15 mouse cellular contexts compared by ENCODE assay signal in genomic region chr8:121762999-121763699, GRCm38 (mm10). TPM values are rescaled to one million over a fixed set of nuclear protein-coding genes. Genes with fewer than 3 reads are reported as not detected.
DNase-seq lines count a peak whose midpoint lies in the region; ATAC-seq lines count a peak whose summit lies in the region.
"Had no signal": no experiment of that assay in that cellular context is flagged by ENCODE, and none has a peak within 500 bp of the region (broad histone marks: within the 10 kb centered on the region; RNA-seq: fewer than 3 reads in every experiment).

No protein-coding gene starts in this region.

- no peak for DNase-seq in forebrain, embryonic 11.5 days (ENCODE audit: low spot score)
- DNase-seq in neural tube, embryonic 11.5 days (ENCODE audit: low spot score), result peak; percentile 37
- no peak for DNase-seq in neural tube, embryonic 10.5 days (ENCODE audit: extremely low spot score, low spot score)
- no peak for DNase-seq in heart, embryonic 10.5 days (ENCODE audit: low spot score)
- no peak for DNase-seq in adrenal gland, adult 2 months
- no peak for DNase-seq in Muller cell, postnatal 12 days (ENCODE audit: inconsistent ontology term)
- DNase-seq: adrenal gland, adult 8-10 months; cerebellum, adult 9-11 months; lung, postnatal 36 days; thymus, postnatal 14 days had no signal

- 66% methylated on average over 7 of the region's 7 CpGs for WGBS in forebrain, embryonic 12.5 days
- WGBS in forebrain, embryonic 11.5 days, result 69% methylated on average over 7 of the region's 7 CpGs
- WGBS in neural tube, embryonic 11.5 days, result 58% methylated on average over 7 of the region's 7 CpGs
- WGBS in hindbrain, embryonic 13.5 days, result 43% methylated on average over 7 of the region's 7 CpGs
- 45% methylated on average over 7 of the region's 7 CpGs for WGBS in heart, embryonic 10.5 days

- H3K4me3 ChIP-seq in forebrain, embryonic 12.5 days (replicated peaks), result no peak overlapping the region
- H3K4me3 ChIP-seq in forebrain, embryonic 11.5 days (ENCODE audit: low read depth, low read length), result no peak overlapping the region
- H3K4me3 ChIP-seq in neural tube, embryonic 11.5 days (ENCODE audit: low read depth, low read length), result no peak overlapping the region
- no peak overlapping the region for H3K4me3 ChIP-seq in hindbrain, embryonic 13.5 days
- H3K4me3 ChIP-seq in heart, embryonic 10.5 days, result no peak overlapping the region
- H3K4me3 ChIP-seq: liver, embryonic 15.5 days; stomach, embryonic 15.5 days had no signal

- peaks cover 11% of the 10 kb centered on the region for H3K4me1 ChIP-seq in forebrain, embryonic 12.5 days
- no peaks in the 10 kb centered on the region for H3K4me1 ChIP-seq in forebrain, embryonic 11.5 days (replicated peaks; ENCODE audit: control insufficient read depth, insufficient read depth, low read length)
- H3K4me1 ChIP-seq in neural tube, embryonic 11.5 days (ENCODE audit: control insufficient read depth, insufficient read depth, low read length), result no peaks in the 10 kb centered on the region
- H3K4me1 ChIP-seq in hindbrain, embryonic 13.5 days (replicated peaks), result peaks cover 15% of the 10 kb centered on the region
- peaks cover 5% of the 10 kb centered on the region; the same call in 1 of the 2 replicates for H3K4me1 ChIP-seq in heart, embryonic 10.5 days
- H3K4me1 ChIP-seq: liver, embryonic 15.5 days; stomach, embryonic 15.5 days had no signal

- peak overlapping the region; percentile 61; the same call in 1 of the 2 replicates for H3K27ac ChIP-seq in forebrain, embryonic 12.5 days
- H3K27ac ChIP-seq in forebrain, embryonic 11.5 days (ENCODE audit: low read depth, low read length), result no peak overlapping the region
- no peak overlapping the region for H3K27ac ChIP-seq in neural tube, embryonic 11.5 days (ENCODE audit: low read depth, low read length)
- no peak overlapping the region for H3K27ac ChIP-seq in hindbrain, embryonic 13.5 days
- H3K27ac ChIP-seq in heart, embryonic 10.5 days, result no peak overlapping the region
- H3K27ac ChIP-seq: liver, embryonic 15.5 days; stomach, embryonic 15.5 days had no signal

- H3K9ac ChIP-seq in forebrain, embryonic 12.5 days, result no peak overlapping the region
- H3K9ac ChIP-seq in forebrain, embryonic 11.5 days (ENCODE audit: low read length), result no peak overlapping the region
- H3K9ac ChIP-seq in neural tube, embryonic 11.5 days (ENCODE audit: low read length), result no peak overlapping the region
- H3K9ac ChIP-seq in hindbrain, embryonic 13.5 days, result no peak overlapping the region
- H3K9ac ChIP-seq: liver, embryonic 15.5 days; stomach, embryonic 15.5 days had no signal

- no peaks in the 10 kb centered on the region for H3K9me3 ChIP-seq in forebrain, embryonic 12.5 days
- no peaks in the 10 kb centered on the region for H3K9me3 ChIP-seq in forebrain, embryonic 11.5 days (ENCODE audit: control insufficient read depth, low read length)
- no peaks in the 10 kb centered on the region for H3K9me3 ChIP-seq in neural tube, embryonic 11.5 days (ENCODE audit: control insufficient read depth, low read length)
- no peaks in the 10 kb centered on the region for H3K9me3 ChIP-seq in hindbrain, embryonic 13.5 days
- no peaks in the 10 kb centered on the region for H3K9me3 ChIP-seq in heart, embryonic 10.5 days
- H3K9me3 ChIP-seq: liver, embryonic 15.5 days; stomach, embryonic 15.5 days had no signal

- 0 out of 2 replicates have a peak, but pooled peaks cover 5% of the 10 kb centered on the region for H3K27me3 ChIP-seq in forebrain, embryonic 12.5 days
- H3K27me3 ChIP-seq in forebrain, embryonic 11.5 days (ENCODE audit: control insufficient read depth, insufficient read depth, low read length), result no peaks in the 10 kb centered on the region
- no peaks in the 10 kb centered on the region for H3K27me3 ChIP-seq in neural tube, embryonic 11.5 days (ENCODE audit: control insufficient read depth, insufficient read depth, low read length)
- peaks cover 9% of the 10 kb centered on the region; the same call in 1 of the 2 replicates for H3K27me3 ChIP-seq in hindbrain, embryonic 13.5 days
- H3K27me3 ChIP-seq in heart, embryonic 10.5 days (ENCODE audit: insufficient read depth, poor library complexity, severe bottlenecking), result peaks cover 22% of the 10 kb centered on the region; the same call in 1 of the 2 replicates
- H3K27me3 ChIP-seq: stomach, embryonic 15.5 days had no signal

- no peak for ATAC-seq in forebrain, embryonic 12.5 days (ENCODE audit: low FRiP score)
- ATAC-seq in forebrain, embryonic 11.5 days (replicated peaks; ENCODE audit: low FRiP score), result no peak
- ATAC-seq in neural tube, embryonic 11.5 days (ENCODE audit: insufficient read depth, low FRiP score, low TSS enrichment), result no peak
- peak; percentile 36; the same call in 1 of the 2 replicates for ATAC-seq in hindbrain, embryonic 13.5 days (ENCODE audit: low FRiP score)
- ATAC-seq: inflammation-experienced regulatory T-cells, adult 6 months had no signal

- no peaks in the 10 kb centered on the region for H3K36me3 ChIP-seq in forebrain, embryonic 12.5 days (replicated peaks)
- no peaks in the 10 kb centered on the region for H3K36me3 ChIP-seq in forebrain, embryonic 11.5 days (ENCODE audit: control insufficient read depth, insufficient read depth, low read length)
- no peaks in the 10 kb centered on the region for H3K36me3 ChIP-seq in neural tube, embryonic 11.5 days (ENCODE audit: control insufficient read depth, insufficient read depth, low read length)
- 0 out of 2 replicates have a peak, but pooled peaks cover 3% of the 10 kb centered on the region for H3K36me3 ChIP-seq in hindbrain, embryonic 13.5 days
- no peaks in the 10 kb centered on the region for H3K36me3 ChIP-seq in heart, embryonic 10.5 days
- H3K36me3 ChIP-seq: liver, embryonic 15.5 days; stomach, embryonic 15.5 days had no signal

- no peak overlapping the region for H3K4me2 ChIP-seq in forebrain, embryonic 12.5 days
- no peak overlapping the region for H3K4me2 ChIP-seq in forebrain, embryonic 11.5 days (ENCODE audit: low read depth, low read length, severe bottlenecking)
- H3K4me2 ChIP-seq in neural tube, embryonic 11.5 days (ENCODE audit: low read depth), result no peak overlapping the region
- no peak overlapping the region for H3K4me2 ChIP-seq in hindbrain, embryonic 13.5 days
- H3K4me2 ChIP-seq: liver, embryonic 15.5 days; stomach, embryonic 15.5 days had no signal

RNA-seq across cellular contexts. Expression of gene Jph3, which starts 33.7 kb away (rescaled TPM):
- polyA plus RNA-seq in forebrain, embryonic 12.5 days (2016; fragmentation: Nextera tagmentation; extraction: Ambion mirVana), result 27.4 and 30.1 TPM in 2 replicates
- 8.9 and 9.4 TPM in 2 replicates for polyA plus RNA-seq in forebrain, embryonic 11.5 days (2014; fragmentation: Nextera tagmentation; extraction: Ambion mirVana)
- polyA plus RNA-seq in neural tube, embryonic 11.5 days (2014; fragmentation: Nextera tagmentation; extraction: Ambion mirVana), result 16.9 and 18.1 TPM in 2 replicates
- polyA plus RNA-seq in hindbrain, embryonic 13.5 days (2015; fragmentation: Nextera tagmentation; extraction: Ambion mirVana), result 87.0 and 90.0 TPM in 2 replicates
- 0.74 and 1.4 TPM in 2 replicates for polyA plus RNA-seq in heart, embryonic 10.5 days (2016; fragmentation: Nextera tagmentation; extraction: Ambion mirVana)
- 1 to 10 TPM; 1.6 to 2.2 TPM for total RNA-seq in adrenal gland, adult 2 months (2021)
- 3.1 TPM in 2 replicates for polyA plus RNA-seq in adrenal gland, adult 2 months (2012; rRNA removed)
- polyA plus RNA-seq: inflammation-experienced regulatory T-cells, adult 6 months had no signal
